Mouse (Mus musculus) limb, embryonic 11.5 days (tissue): ENCODE results near the gene Olfr596. TPM values are rescaled to one million over a fixed set of nuclear protein-coding genes. Genes with fewer than 3 reads are reported as not detected.
"Not testable (repeated sequence)": the region's sequence is repeated elsewhere in the genome, so short reads cannot be mapped to it uniquely, and the experiment has no call there.

Experiments used
- ATAC-seq: fragments of 200-750 bp; cut with Nextera tagmentation; 2 replicates; pipeline ENCODE4 v1.8.0; 2017; ENCODE audit warnings: low read depth; ENCODE audit not compliant: insufficient number of reproducible peaks, low FRiP score, low TSS enrichment
- DNase-seq: peaks from one replicate; pipeline ENCODE4 v3.0.0-alpha.2; 2015; ENCODE audit warnings: low spot score
- H3K27ac ChIP-seq: fragments of 300-500 bp; sonication (generic); replicated peaks from 2 replicates; pipeline ENCODE4 v1.5.1; 2014; ENCODE audit warnings: low read depth, mild to moderate bottlenecking, low read length
- H3K27me3 ChIP-seq: fragments of 300-500 bp; sonication (generic); 2 replicates; pipeline ENCODE4 v1.6.1; 2014; ENCODE audit warnings: mild to moderate bottlenecking, low read length, mixed read lengths; ENCODE audit not compliant: control insufficient read depth, insufficient read depth
- H3K36me3 ChIP-seq: fragments of 300-500 bp; sonication (generic); 2 replicates; pipeline ENCODE4 v1.6.1; 2014; ENCODE audit warnings: mild to moderate bottlenecking, low read length, moderate library complexity, mixed read lengths; ENCODE audit not compliant: control insufficient read depth, insufficient read depth
- H3K4me1 ChIP-seq: fragments of 300-500 bp; sonication (generic); 2 replicates; pipeline ENCODE4 v1.6.1; 2014; ENCODE audit warnings: low read length, mixed read lengths; ENCODE audit not compliant: control insufficient read depth, insufficient read depth
- H3K4me2 ChIP-seq: fragments of 300-500 bp; sonication (generic); 2 replicates; pipeline ENCODE4 v1.6.1; 2014; ENCODE audit warnings: low read depth, mild to moderate bottlenecking, moderate library complexity; ENCODE audit not compliant: severe bottlenecking
- H3K4me3 ChIP-seq: fragments of 300-500 bp; sonication (generic); 2 replicates; pipeline ENCODE4 v1.5.1; 2014; ENCODE audit warnings: low read depth, low read length
- H3K9ac ChIP-seq: fragments of 300-500 bp; sonication (generic); 2 replicates; pipeline ENCODE4 v1.6.1; 2014; ENCODE audit warnings: mild to moderate bottlenecking, low read length
- H3K9me3 ChIP-seq: fragments of 300-500 bp; sonication (generic); 2 replicates; pipeline ENCODE4 v1.6.1; 2016; ENCODE audit warnings: low read length; ENCODE audit not compliant: control insufficient read depth
- WGBS: fragments of 180-500 bp; shearing (Covaris S2); extraction: QIAGEN DNeasy Blood & Tissue Kit; methylation state at CpG from one replicate; pipeline ENCODE4 v1.1.7; 2014; 5-methylcytosine and 5-hydroxymethylcytosine counted together
- microRNA-seq: library from miRNA; unstranded; fragments of <30 nt; microRNA quantifications from one replicate; pipeline ENCODE4, GENCODE M21; 2016
- polyA plus RNA-seq: library from polyadenylated mRNA; unstranded; fragments of >200 nt; fragmentation: Nextera tagmentation; extraction: Ambion mirVana; gene quantifications from 2 replicates; pipeline ENCODE4 v1.2.1, GENCODE M21; 2014

Gene Olfr596
- polyA plus RNA-seq = not detected in 2 replicates

- WGBS = 88% methylated on average over 2 of the region's 2 CpGs
- ATAC-seq = not testable (repeated sequence)
Measured at GRCm38 (mm10) chr7:103305348-103305747, at the start of gene Olfr596. TSS of gene Olfr596 (plus strand) at chr7:103305648.

GRCm38 (mm10) chr7:103316015-103316414 is 10.6 kb downstream of the Olfr596 start, which contains the start of gene Olfr597:
TSS of gene Olfr597 (plus strand) at chr7:103316315.
- H3K27me3 ChIP-seq, DNase-seq, H3K4me3 ChIP-seq, H3K36me3 ChIP-seq, ATAC-seq, H3K4me2 ChIP-seq, H3K4me1 ChIP-seq, H3K9me3 ChIP-seq, H3K27ac ChIP-seq, H3K9ac ChIP-seq: not testable (repeated sequence)
- 93% methylated on average over 2 of the region's 2 CpGs for WGBS

More at GRCm38 (mm10) chr7:103305348-103305747, at the start of gene Olfr596:
- not testable (repeated sequence) for DNase-seq, H3K4me3 ChIP-seq, H3K9ac ChIP-seq, H3K4me2 ChIP-seq, H3K27me3 ChIP-seq, H3K27ac ChIP-seq, H3K36me3 ChIP-seq, H3K4me1 ChIP-seq, H3K9me3 ChIP-seq

- Histone ChIP-seq H3K4me1 (no peaks in the 10 kb centered on the region), H3K4me2 (no peak within 1 kb of the TSS), H3K4me3 (no peak within 1 kb of the TSS), H3K9ac (no peak within 1 kb of the TSS), H3K27me3 (no peaks in the 10 kb centered on the region), H3K36me3 (no peaks in the 10 kb centered on the region), H3K27ac (no peak within 1 kb of the TSS), H3K9me3 (no peaks in the 10 kb centered on the region)
- DNase-seq (no peak), ATAC-seq (no peak)
Measured at GRCm38 (mm10) chr7:103323268-103323667, 17.8 kb downstream of the Olfr596 start, which contains the start of gene Olfr598. TSS of gene Olfr598 (plus strand) at chr7:103323568.

- DNase-seq = no peak
- Histone ChIP-seq H3K4me3 (no peak within 1 kb of the TSS), H3K27me3 (no peaks in the 10 kb centered on the region), H3K9ac (no peak within 1 kb of the TSS), H3K9me3 (no peaks in the 10 kb centered on the region), H3K36me3 (no peaks in the 10 kb centered on the region), H3K27ac (no peak within 1 kb of the TSS), H3K4me2 (no peak within 1 kb of the TSS), H3K4me1 (no peaks in the 10 kb centered on the region)
- ATAC-seq = no peak
- 92% methylated on average over 1 of the region's 1 CpGs for WGBS
Measured at GRCm38 (mm10) chr7:103335617-103336016, 30.2 kb downstream of the Olfr596 start, which contains the start of gene Olfr599. TSS of gene Olfr599 (plus strand) at chr7:103335917.

- no peaks in the 10 kb centered on the region for H3K36me3 ChIP-seq
- H3K9ac ChIP-seq = no peak within 1 kb of the TSS
- no peaks in the 10 kb centered on the region for H3K4me1 ChIP-seq
- no peaks in the 10 kb centered on the region for H3K9me3 ChIP-seq
- ATAC-seq = no peak
- no peak within 1 kb of the TSS for H3K27ac ChIP-seq
- no peak for DNase-seq
- no peak within 1 kb of the TSS for H3K4me2 ChIP-seq
- H3K4me3 ChIP-seq = no peak within 1 kb of the TSS
- no peaks in the 10 kb centered on the region for H3K27me3 ChIP-seq
Measured at GRCm38 (mm10) chr7:103349569-103349968, 44.1 kb downstream of the Olfr596 start, which contains the start of gene Olfr600. TSS of gene Olfr600 (minus strand) at chr7:103349669.

Small RNAs within 50 kb of the gene (microRNA-seq; reads per million reads assigned to microRNA genes)
- gene Gm23550 (not detected), gene Gm25171 (not detected)

Other genes with a start within 250 kb of the Olfr596 start
- not detected in 2 replicates for gene Olfr584, start 223.8 kb upstream of the Olfr596 start, polyA plus RNA-seq
- not detected in 2 replicates for gene Olfr585, start 207.9 kb upstream of the Olfr596 start, polyA plus RNA-seq
- not detected in 2 replicates for gene Olfr586, start 180.0 kb upstream of the Olfr596 start, polyA plus RNA-seq
- gene Olfr588-ps1, start 164.8 kb upstream of the Olfr596 start, polyA plus RNA-seq = not detected in 2 replicates
- not detected in 2 replicates for gene Olfr589, start 149.3 kb upstream of the Olfr596 start, polyA plus RNA-seq
- gene Olfr591, start 127.3 kb upstream of the Olfr596 start, polyA plus RNA-seq = not detected in 2 replicates
- gene Olfr592, start 120.8 kb upstream of the Olfr596 start, polyA plus RNA-seq = not detected in 2 replicates
- not detected in 2 replicates for gene Olfr593, start 93.8 kb upstream of the Olfr596 start, polyA plus RNA-seq
- not detected in 2 replicates for gene Olfr594, start 88.7 kb upstream of the Olfr596 start, polyA plus RNA-seq
- not detected in 2 replicates for gene Usp17ld, start 53.1 kb upstream of the Olfr596 start, polyA plus RNA-seq
- gene Olfr597, start 10.7 kb downstream of the Olfr596 start, polyA plus RNA-seq = not detected in 2 replicates
- gene Olfr598, start 17.9 kb downstream of the Olfr596 start, polyA plus RNA-seq = not detected in 2 replicates
- gene Olfr599, start 30.3 kb downstream of the Olfr596 start, polyA plus RNA-seq = not detected in 2 replicates
- gene Olfr600, start 44.0 kb downstream of the Olfr596 start, polyA plus RNA-seq = not detected in 2 replicates
- gene Olfr601, start 57.0 kb downstream of the Olfr596 start, polyA plus RNA-seq = not detected in 2 replicates
- not detected in 2 replicates for gene Olfr603, start 80.5 kb downstream of the Olfr596 start, polyA plus RNA-seq
- not detected in 2 replicates for gene Usp17lc, start 109.4 kb downstream of the Olfr596 start, polyA plus RNA-seq
- not detected in 2 replicates for gene Olfr605, start 139.8 kb downstream of the Olfr596 start, polyA plus RNA-seq
- not detected in 2 replicates for gene Olfr606, start 143.4 kb downstream of the Olfr596 start, polyA plus RNA-seq
- gene Olfr607, start 158.5 kb downstream of the Olfr596 start, polyA plus RNA-seq = not detected in 2 replicates
- not detected in 2 replicates for gene Olfr608, start 164.2 kb downstream of the Olfr596 start, polyA plus RNA-seq
- not detected in 2 replicates for gene Olfr609, start 192.4 kb downstream of the Olfr596 start, polyA plus RNA-seq
- not detected in 2 replicates for gene Olfr610, start 206.5 kb downstream of the Olfr596 start, polyA plus RNA-seq
- not detected in 2 replicates for gene Olfr611, start 215.2 kb downstream of the Olfr596 start, polyA plus RNA-seq
- gene Olfr612, start 237.1 kb downstream of the Olfr596 start, polyA plus RNA-seq = not detected in 2 replicates
- gene Olfr613, start 242.4 kb downstream of the Olfr596 start, polyA plus RNA-seq = not detected in 2 replicates